Mouse (Mus musculus) midbrain, embryonic 11.5 days (tissue): ENCODE results near the gene Pomp. TPM values are rescaled to one million over a fixed set of nuclear protein-coding genes. Genes with fewer than 3 reads are reported as not detected.

Experiments used
- ATAC-seq: fragments of 200-750 bp; cut with Nextera tagmentation; 2 replicates; pipeline ENCODE4 v1.8.0; 2017; ENCODE audit warnings: moderate TSS enrichment, moderate library complexity; ENCODE audit not compliant: low FRiP score
- DNase-seq: peaks from one replicate; pipeline ENCODE4 v3.0.0; 2015; ENCODE audit warnings: low spot score; ENCODE audit errors: missing footprints
- H3K27ac ChIP-seq: fragments of 300-500 bp; sonication (generic); 2 replicates; pipeline ENCODE4 v1.5.1; 2014; ENCODE audit warnings: low read depth, low read length
- H3K27me3 ChIP-seq: fragments of 300-500 bp; sonication (generic); 2 replicates; pipeline ENCODE4 v1.6.1; 2014; ENCODE audit warnings: mild to moderate bottlenecking, low read length, moderate library complexity, mixed read lengths; ENCODE audit not compliant: control insufficient read depth, insufficient read depth
- H3K36me3 ChIP-seq: fragments of 300-500 bp; sonication (generic); 2 replicates; pipeline ENCODE4 v1.6.1; 2014; ENCODE audit warnings: mild to moderate bottlenecking, low read length, moderate library complexity, mixed read lengths; ENCODE audit not compliant: control insufficient read depth, insufficient read depth
- H3K4me1 ChIP-seq: fragments of 300-500 bp; sonication (generic); 2 replicates; pipeline ENCODE4 v1.6.1; 2014; ENCODE audit warnings: low read length; ENCODE audit not compliant: control insufficient read depth, insufficient read depth
- H3K4me2 ChIP-seq: fragments of 300-500 bp; sonication (generic); 2 replicates; pipeline ENCODE4 v1.6.1; 2014; ENCODE audit warnings: mild to moderate bottlenecking, moderate library complexity
- H3K4me3 ChIP-seq: fragments of 300-500 bp; sonication (generic); 2 replicates; pipeline ENCODE4 v1.5.1; 2014; ENCODE audit warnings: low read depth, low read length
- H3K9ac ChIP-seq: fragments of 300-500 bp; sonication (generic); 2 replicates; pipeline ENCODE4 v1.6.1; 2014; ENCODE audit warnings: low read length
- H3K9me3 ChIP-seq: fragments of 300-500 bp; sonication (generic); 2 replicates; pipeline ENCODE4 v1.6.1; 2016; ENCODE audit warnings: low read length; ENCODE audit not compliant: control insufficient read depth
- WGBS: fragments of 180-500 bp; shearing (Covaris S2); extraction: QIAGEN DNeasy Blood & Tissue Kit; methylation state at CpG from one replicate; pipeline ENCODE4 v1.1.7; 2014; 5-methylcytosine and 5-hydroxymethylcytosine counted together
- polyA plus RNA-seq: library from polyadenylated mRNA; unstranded; fragments of >200 nt; fragmentation: Nextera tagmentation; extraction: Ambion mirVana; gene quantifications from 2 replicates; pipeline ENCODE4 v1.2.1, GENCODE M21; 2014

Gene Pomp
- polyA plus RNA-seq, 1 experiment from 2014 or later: 573 TPM

DNA sequence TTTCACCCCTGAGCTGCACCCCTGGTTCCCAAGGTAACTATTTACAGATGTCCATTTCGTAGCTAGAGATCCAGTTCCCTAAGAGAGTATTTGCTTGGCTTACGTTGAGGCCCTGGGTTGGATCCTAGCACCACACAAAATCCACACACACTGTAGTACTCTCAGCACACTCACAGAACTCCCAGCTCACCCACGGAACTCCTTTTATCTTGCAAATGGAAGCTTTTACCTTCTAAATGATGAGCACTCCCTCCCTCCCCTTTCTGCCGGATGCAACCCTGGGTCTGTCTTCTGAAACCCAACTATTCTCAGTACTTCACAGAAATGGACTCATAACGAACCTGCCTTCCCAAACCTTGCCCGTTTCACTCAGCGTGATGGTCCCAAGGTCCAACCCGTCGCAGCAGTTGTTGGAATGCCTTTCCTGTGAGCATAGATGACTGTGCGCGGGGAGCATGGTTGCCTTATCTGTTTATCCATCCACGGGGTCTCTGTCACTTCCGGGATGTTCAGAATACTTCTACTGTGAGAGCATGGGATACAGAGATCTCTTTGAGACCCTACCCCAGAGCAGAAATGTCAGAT lies 36.1 kb upstream of the Pomp start:
- DNase-seq (no peak), ATAC-seq (no peak)
- WGBS: 84% methylated on average over 13 of the region's 13 CpGs
- Histone ChIP-seq H3K36me3 (no peaks in the 10 kb centered on the region), H3K4me2 (no peak overlapping the region), H3K4me1 (no peaks in the 10 kb centered on the region), H3K9ac (no peak overlapping the region), H3K27ac (no peak overlapping the region), H3K27me3 (no peaks in the 10 kb centered on the region), H3K9me3 (no peaks in the 10 kb centered on the region), H3K4me3 (no peak overlapping the region)

GRCm38 (mm10) chr5:147825375-147825969 lies 34.8 kb upstream of the Pomp start:
- Histone ChIP-seq H3K4me2 (no peak overlapping the region), H3K9me3 (no peaks in the 10 kb centered on the region), H3K36me3 (no peaks in the 10 kb centered on the region), H3K27ac (no peak overlapping the region), H3K27me3 (no peaks in the 10 kb centered on the region), H3K4me3 (no peak overlapping the region), H3K4me1 (no peaks in the 10 kb centered on the region), H3K9ac (no peak overlapping the region)
- 61% methylated on average over 22 of the region's 22 CpGs for WGBS
- DNase-seq: no peak
- no peak for ATAC-seq

DNA sequence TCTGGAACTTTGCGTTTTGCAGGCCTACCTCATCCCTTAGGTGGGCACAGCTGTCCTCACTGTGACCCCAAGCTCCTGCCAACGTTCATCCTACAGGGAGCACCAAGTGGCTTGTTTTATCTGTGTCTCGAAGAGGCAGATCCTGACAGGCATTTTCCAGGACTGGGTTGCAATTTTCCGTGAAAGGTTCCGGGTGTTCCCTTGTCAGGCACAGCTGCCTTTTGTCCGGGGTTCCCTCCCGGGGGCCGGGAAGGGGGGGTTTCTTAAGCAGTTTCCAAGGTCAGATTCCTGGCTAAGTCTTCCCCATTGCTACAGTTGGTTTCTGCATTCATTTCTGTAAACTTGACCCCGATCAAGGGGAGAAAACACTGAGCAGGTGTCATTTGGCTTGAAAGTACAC lies 34.2 kb upstream of the Pomp start:
- Histone ChIP-seq H3K9ac (no peak overlapping the region), H3K9me3 (no peaks in the 10 kb centered on the region), H3K27ac (no peak overlapping the region), H3K27me3 (no peaks in the 10 kb centered on the region), H3K4me1 (no peaks in the 10 kb centered on the region), H3K4me2 (no peak overlapping the region), H3K4me3 (no peak overlapping the region), H3K36me3 (no peaks in the 10 kb centered on the region)
- ATAC-seq (no peak), DNase-seq (no peak)
- WGBS: 62% methylated on average over 9 of the region's 9 CpGs

GRCm38 (mm10) chr5:147826546-147826945 lies 33.7 kb upstream of the Pomp start:
- WGBS: 58% methylated on average over 5 of the region's 5 CpGs
- no peaks in the 10 kb centered on the region for H3K9me3 ChIP-seq
- H3K4me1 ChIP-seq: no peaks in the 10 kb centered on the region
- H3K36me3 ChIP-seq: no peaks in the 10 kb centered on the region
- DNase-seq (no peak), ATAC-seq (no peak)
- no peak overlapping the region for H3K4me2 ChIP-seq
- H3K27me3 ChIP-seq: no peaks in the 10 kb centered on the region
- no peak overlapping the region for H3K4me3 ChIP-seq
- H3K9ac ChIP-seq: no peak overlapping the region
- H3K27ac ChIP-seq: no peak overlapping the region

- Histone ChIP-seq H3K4me3 (no peak overlapping the region), H3K36me3 (no peaks in the 10 kb centered on the region), H3K9ac (no peak overlapping the region), H3K9me3 (no peaks in the 10 kb centered on the region), H3K4me1 (no peaks in the 10 kb centered on the region), H3K27me3 (no peaks in the 10 kb centered on the region), H3K4me2 (no peak overlapping the region), H3K27ac (no peak overlapping the region)
- WGBS: 64% methylated on average over 8 of the region's 8 CpGs
- ATAC-seq: no peak
- DNase-seq: no peak
Observed at GRCm38 (mm10) chr5:147828846-147829245, 31.4 kb upstream of the Pomp start.

DNA sequence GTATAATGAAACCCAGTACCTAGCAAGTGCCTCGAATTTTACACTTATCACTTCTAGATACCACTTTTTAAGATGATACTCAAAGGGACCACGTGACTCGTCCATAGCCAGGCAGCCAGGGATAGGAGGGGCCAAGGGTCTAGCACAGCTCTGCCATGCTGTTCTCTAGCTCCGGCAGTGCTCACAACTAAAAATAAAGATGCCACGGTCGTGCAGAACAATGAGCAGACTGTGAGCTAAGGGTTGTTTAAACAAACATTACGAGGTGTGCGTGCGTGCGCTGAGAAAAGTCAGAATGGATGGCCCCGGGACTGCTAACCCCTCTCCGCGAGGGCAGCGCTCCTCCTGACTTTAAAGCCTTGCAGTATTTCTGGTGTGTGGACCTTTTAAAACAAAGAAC lies 27.4 kb upstream of the Pomp start:
- no peak for ATAC-seq
- Histone ChIP-seq H3K36me3 (no peaks in the 10 kb centered on the region), H3K9me3 (no peaks in the 10 kb centered on the region), H3K4me1 (peaks cover 6% of the 10 kb centered on the region; the same call in 1 of the 2 replicates), H3K9ac (no peak overlapping the region), H3K4me3 (no peak overlapping the region), H3K27me3 (no peaks in the 10 kb centered on the region; the same call in 1 of the 2 replicates), H3K27ac (no peak overlapping the region), H3K4me2 (no peak overlapping the region)
- WGBS: 62% methylated on average over 14 of the region's 14 CpGs
- DNase-seq: no peak

DNA sequence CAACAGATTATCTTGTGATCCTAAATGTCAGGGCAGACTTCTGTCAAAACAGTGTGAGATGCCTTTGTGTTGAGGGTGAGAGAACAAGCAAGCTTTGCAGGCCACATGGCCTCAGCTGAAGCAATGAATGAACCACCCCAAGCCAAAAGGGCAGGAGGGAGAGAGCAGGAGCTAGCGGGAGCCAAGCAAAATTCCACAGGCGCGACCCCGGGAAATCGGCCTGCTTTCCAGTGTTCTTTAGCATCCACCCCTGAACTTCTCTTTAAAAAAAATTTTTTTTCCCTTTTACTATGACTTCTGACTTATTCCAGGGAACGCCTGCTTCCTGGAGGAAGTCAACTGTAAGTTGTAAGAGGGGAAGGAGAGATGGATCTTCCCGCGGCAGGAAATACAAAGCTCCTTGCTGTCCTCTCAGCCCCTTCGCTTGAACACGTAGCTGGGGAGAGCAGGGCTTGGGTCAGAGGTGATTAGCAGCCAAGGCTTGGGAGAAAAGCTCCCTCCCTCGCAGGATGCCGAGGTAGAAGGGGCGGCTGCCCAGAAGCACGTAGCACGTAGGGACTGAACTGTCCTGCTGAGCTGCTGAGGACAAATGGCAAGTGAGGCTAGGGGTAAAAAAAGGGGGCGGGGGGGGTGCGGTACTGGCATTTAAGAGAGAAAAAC lies 25.3 kb upstream of the Pomp start:
- ATAC-seq: no peak
- Histone ChIP-seq H3K9me3 (no peaks in the 10 kb centered on the region), H3K4me3 (no peak overlapping the region), H3K4me2 (peak overlapping the region; percentile 24), H3K27me3 (no peaks in the 10 kb centered on the region; the same call in 1 of the 2 replicates), H3K27ac (no peak overlapping the region), H3K4me1 (peaks cover 6% of the 10 kb centered on the region; the same call in 1 of the 2 replicates), H3K9ac (peak overlapping the region; percentile 22; the same call in 1 of the 2 replicates), H3K36me3 (no peaks in the 10 kb centered on the region)
- 9% methylated on average over 17 of the region's 17 CpGs for WGBS
- peak; percentile 90 for DNase-seq

- H3K4me3 ChIP-seq: no peak overlapping the region
- ATAC-seq (no peak), DNase-seq (no peak)
- no peaks in the 10 kb centered on the region for H3K36me3 ChIP-seq
- H3K27ac ChIP-seq: no peak overlapping the region
- WGBS: 87% methylated on average over 12 of the region's 12 CpGs
- H3K4me1 ChIP-seq: peaks cover 6% of the 10 kb centered on the region; the same call in 1 of the 2 replicates
- no peaks in the 10 kb centered on the region for H3K9me3 ChIP-seq
- H3K9ac ChIP-seq: no peak overlapping the region
- H3K27me3 ChIP-seq: no peaks in the 10 kb centered on the region; the same call in 1 of the 2 replicates
- H3K4me2 ChIP-seq: no peak overlapping the region
Observed at GRCm38 (mm10) chr5:147839418-147839817, 20.8 kb upstream of the Pomp start.

- 44% methylated on average over 7 of the region's 7 CpGs for WGBS
Observed at GRCm38 (mm10) chr5:147843340-147843739, 16.9 kb upstream of the Pomp start.

More at GRCm38 (mm10) chr5:147843340-147843739, 16.9 kb upstream of the Pomp start:
- no peak overlapping the region for H3K4me2 ChIP-seq
- H3K27me3 ChIP-seq: no peaks in the 10 kb centered on the region
- H3K4me3 ChIP-seq: no peak overlapping the region
- H3K27ac ChIP-seq: no peak overlapping the region
- H3K9me3 ChIP-seq: no peaks in the 10 kb centered on the region
- ATAC-seq: no peak
- no peak for DNase-seq
- H3K9ac ChIP-seq: no peak overlapping the region
- no peaks in the 10 kb centered on the region for H3K36me3 ChIP-seq
- no peaks in the 10 kb centered on the region for H3K4me1 ChIP-seq
